Mouse (Mus musculus) testis, postnatal 10 days (tissue): Measurements from ENCODE around the gene Rpl22l1.
"Not testable (repeated sequence)": the region's sequence is repeated elsewhere in the genome, so short reads cannot be mapped to it uniquely, and the experiment has no call there.

Source experiments
- DNase-seq: peaks from one replicate; pipeline ENCODE4 v3.0.0; 2021; ENCODE audit warnings: low spot score

Rpl22l1 gene

GRCm38 (mm10) chr3:28841886-28842649, 36.8 kb downstream of the Rpl22l1 start:
- DNase-seq = no peak

- no peak for DNase-seq
These were observed 38.0 kb downstream of the Rpl22l1 start for GRCm38 (mm10) chr3:28843231-28843630.

- no peak for DNase-seq
These were observed 41.9 kb downstream of the Rpl22l1 start for GRCm38 (mm10) chr3:28847115-28847514.

- DNase-seq = not testable (repeated sequence)
These were observed 46.9 kb downstream of the Rpl22l1 start for GRCm38 (mm10) chr3:28852174-28852573.
